Mouse (Mus musculus): Measurements from ENCODE around the gene Ccdc183.

DNA sequence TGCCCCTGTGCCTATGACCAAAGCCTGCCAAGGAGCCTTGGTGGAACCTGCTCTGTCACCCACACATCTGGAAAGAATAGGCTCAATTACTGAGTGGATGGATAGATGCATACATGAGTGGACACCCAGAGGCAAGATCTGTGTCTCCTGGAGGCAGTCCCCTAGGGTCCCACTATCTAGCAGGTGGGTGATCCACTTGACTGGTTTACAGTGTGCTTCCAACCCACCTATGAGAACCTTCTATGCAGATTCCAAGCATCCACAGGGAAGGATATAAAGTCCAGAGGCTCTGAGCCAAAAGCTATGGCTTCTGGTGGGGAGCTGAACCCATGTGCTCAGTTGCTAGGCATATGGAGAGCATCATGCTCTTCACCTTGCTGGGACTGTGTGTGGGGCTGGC lies 40.2 kb upstream of the Ccdc183 start, which contains the start of gene Lcn5:
- no peak for TF ChIP-seq GATA1 (IDR thresholded peaks at IDR 0.05; ENCODE audit: borderline replicate concordance, low read length)
- no peak for TF ChIP-seq FLI1 (IDR thresholded peaks at IDR 0.05; ENCODE audit: low read length)
